Mouse (Mus musculus): ENCODE data around the gene Sulf2. TPM values are rescaled to one million over a fixed set of nuclear protein-coding genes. Genes with fewer than 3 reads are reported as not detected.
A peak's percentile ranks its signal among the peaks of the same experiment; 100 is the strongest.

The Sulf2 gene
- polyA plus RNA-seq, 1 experiment = 11.3 TPM

DNA sequence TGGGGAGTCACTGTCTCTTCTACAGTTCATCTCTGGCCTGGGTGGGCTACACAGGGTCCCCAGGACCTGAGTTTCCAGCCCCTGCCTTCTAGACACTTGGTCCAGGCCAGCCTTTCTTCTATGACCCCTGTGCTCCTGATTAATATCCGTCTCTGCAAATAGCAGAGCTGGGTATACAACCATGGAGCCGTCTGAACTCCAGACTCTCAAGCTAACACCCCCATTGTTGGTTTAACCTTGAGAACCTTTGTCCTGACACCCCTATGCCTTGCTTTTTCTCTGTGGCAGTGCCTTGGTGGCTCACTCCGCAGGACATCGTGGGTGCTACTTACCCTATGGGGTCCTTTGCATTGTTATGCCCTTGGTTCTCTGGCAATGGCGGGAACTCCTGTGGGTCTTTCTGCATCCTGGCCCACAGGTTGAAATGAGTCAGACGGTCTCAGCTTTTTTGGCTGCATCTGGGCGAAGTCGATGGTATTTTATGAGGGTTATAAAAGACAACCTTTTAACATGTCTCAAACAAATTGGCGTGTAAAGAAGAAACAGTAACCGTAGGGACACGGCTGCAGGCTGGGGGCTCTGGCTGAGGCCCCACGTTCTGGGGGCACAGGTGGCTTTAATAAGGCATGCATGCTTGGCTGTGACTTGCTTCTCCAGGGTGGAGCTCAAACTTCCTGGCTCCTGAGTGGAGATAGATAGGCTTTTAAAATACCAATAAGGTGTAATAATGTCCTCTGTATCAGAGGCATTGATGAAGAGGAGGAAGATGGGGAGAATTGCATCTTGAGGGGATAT, 2.5 kb upstream of the Sulf2 start:
- TF ChIP-seq POLR2A (IDR thresholded peaks at IDR 0.05; ENCODE audit: borderline replicate concordance, control insufficient read depth, low read depth, low read length) (no peak), CTCF (IDR thresholded peaks at IDR 0.05; ENCODE audit: control insufficient read depth, insufficient read depth, low read length) (no peak)
- H3K4me3 ChIP-seq (replicated peaks; ENCODE audit: control insufficient read depth, low read depth, low read length) = no peak overlapping the region
- WGBS = 78% methylated on average over 12 of the region's 12 CpGs
- no peak overlapping the region for H3K27ac ChIP-seq (ENCODE audit: control insufficient read depth, insufficient read depth, low read depth, low read length, poor library complexity)
- H3K4me1 ChIP-seq (ENCODE audit: control insufficient read depth, insufficient read depth, low read length) = no peaks in the 10 kb centered on the region

DNA sequence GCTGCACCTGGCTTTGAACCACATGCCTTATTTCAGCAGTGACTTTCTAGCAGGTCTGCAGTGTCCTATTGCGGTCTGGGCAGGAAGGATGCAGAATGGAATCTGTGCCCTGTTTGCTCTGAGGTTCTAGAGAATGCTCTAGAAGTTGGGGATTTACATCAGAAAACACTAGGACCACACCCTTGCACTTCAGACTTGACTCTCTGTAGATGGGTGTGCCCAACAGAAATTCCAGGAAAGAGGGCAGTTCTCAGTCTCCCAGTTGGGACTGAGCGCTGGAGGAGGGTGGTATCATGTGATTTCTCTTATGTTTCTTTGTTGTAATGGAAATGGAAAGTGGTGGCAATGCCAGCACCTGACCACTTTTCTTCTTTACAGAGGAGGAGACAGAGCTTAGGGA, 1.7 kb upstream of the Sulf2 start:
- WGBS = 82% methylated on average over 2 of the region's 2 CpGs
- TF ChIP-seq POLR2A (IDR thresholded peaks at IDR 0.05; ENCODE audit: borderline replicate concordance, control insufficient read depth, low read depth, low read length) (no peak), CTCF (IDR thresholded peaks at IDR 0.05; ENCODE audit: control insufficient read depth, insufficient read depth, low read length) (no peak)
- Histone ChIP-seq H3K4me3 (replicated peaks; ENCODE audit: control insufficient read depth, low read depth, low read length) (no peak overlapping the region), H3K27ac (ENCODE audit: control insufficient read depth, insufficient read depth, low read depth, low read length, poor library complexity) (no peak overlapping the region), H3K4me1 (ENCODE audit: control insufficient read depth, insufficient read depth, low read length) (no peaks in the 10 kb centered on the region)

DNA sequence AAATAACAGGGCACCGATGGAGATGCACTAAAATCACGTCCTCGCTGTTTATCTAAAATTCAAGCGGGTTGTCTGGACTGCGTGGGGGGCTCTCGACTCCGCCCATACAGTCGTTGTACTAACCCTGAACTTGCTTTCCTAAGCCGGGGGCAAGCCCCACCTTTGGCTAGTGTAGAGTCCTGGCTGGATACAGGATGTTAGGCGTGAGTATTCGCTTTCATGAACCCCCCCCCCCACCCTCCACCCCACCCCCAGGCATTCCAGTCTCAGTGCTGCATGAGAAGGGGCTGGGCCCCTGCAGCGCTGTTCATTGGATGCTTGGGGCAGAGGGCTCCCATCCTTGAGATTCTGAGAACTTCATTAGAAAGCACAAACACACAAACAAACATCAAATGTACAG, 659 bp upstream of the Sulf2 start:
- Histone ChIP-seq H3K4me1 (ENCODE audit: control insufficient read depth, insufficient read depth, low read length) (no peaks in the 10 kb centered on the region), H3K27ac (ENCODE audit: control insufficient read depth, insufficient read depth, low read depth, low read length, poor library complexity) (no peak overlapping the region), H3K4me3 (replicated peaks; ENCODE audit: control insufficient read depth, low read depth, low read length) (no peak overlapping the region)
- WGBS = 43% methylated on average over 12 of the region's 12 CpGs
- TF ChIP-seq CTCF (IDR thresholded peaks at IDR 0.05; ENCODE audit: control insufficient read depth, insufficient read depth, low read length) (no peak), POLR2A (IDR thresholded peaks at IDR 0.05; ENCODE audit: borderline replicate concordance, control insufficient read depth, low read depth, low read length) (no peak)

DNA sequence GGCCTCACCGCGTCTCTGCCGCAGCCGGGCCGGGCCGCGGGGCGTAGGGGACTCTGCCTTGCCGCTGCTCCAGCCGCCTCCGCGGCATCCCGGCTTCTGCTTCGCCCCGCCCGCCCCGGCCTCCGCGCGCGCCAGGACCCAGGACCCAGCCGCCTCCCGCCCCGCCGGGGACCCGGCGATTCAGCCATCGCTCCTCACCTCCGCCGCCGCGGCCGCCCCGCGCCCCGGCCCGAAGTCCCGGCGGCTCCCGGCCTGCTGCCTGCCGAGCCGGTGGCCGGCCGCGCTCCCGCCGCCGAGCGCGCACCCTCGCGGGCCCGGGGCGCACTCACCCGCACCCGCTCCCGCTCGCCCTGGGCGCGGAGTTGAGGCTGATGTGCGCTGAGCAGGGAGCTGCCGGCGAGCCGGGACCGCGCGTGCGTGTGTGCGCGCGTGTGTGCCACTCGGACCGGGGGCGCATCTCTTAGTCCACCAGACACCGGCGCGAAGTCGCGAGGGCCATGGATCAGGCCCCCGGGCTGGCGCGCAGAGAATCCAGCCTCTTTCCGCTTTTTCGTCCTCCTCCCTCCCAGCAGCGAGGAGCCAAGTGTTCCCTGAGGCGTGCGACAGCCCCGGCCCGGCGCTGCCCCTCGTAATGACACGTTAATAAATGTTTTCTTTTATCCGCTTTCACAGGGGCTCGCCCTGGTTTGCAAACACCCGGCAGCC, 562 bp downstream of the Sulf2 start:
- WGBS = 2% methylated on average over 93 of the region's 95 CpGs
- peak overlapping the region; percentile 43 for H3K4me3 ChIP-seq (replicated peaks; ENCODE audit: control insufficient read depth, low read depth, low read length)
- no peaks in the 10 kb centered on the region for H3K4me1 ChIP-seq (ENCODE audit: control insufficient read depth, insufficient read depth, low read length)
- H3K27ac ChIP-seq (ENCODE audit: control insufficient read depth, insufficient read depth, low read depth, low read length, poor library complexity) = peak overlapping the region; percentile 38; the same call in 1 of the 2 replicates
- TF ChIP-seq CTCF (IDR thresholded peaks at IDR 0.05; ENCODE audit: control insufficient read depth, insufficient read depth, low read length) = no peak
- no peak for TF ChIP-seq POLR2A (IDR thresholded peaks at IDR 0.05; ENCODE audit: borderline replicate concordance, control insufficient read depth, low read depth, low read length)

DNA sequence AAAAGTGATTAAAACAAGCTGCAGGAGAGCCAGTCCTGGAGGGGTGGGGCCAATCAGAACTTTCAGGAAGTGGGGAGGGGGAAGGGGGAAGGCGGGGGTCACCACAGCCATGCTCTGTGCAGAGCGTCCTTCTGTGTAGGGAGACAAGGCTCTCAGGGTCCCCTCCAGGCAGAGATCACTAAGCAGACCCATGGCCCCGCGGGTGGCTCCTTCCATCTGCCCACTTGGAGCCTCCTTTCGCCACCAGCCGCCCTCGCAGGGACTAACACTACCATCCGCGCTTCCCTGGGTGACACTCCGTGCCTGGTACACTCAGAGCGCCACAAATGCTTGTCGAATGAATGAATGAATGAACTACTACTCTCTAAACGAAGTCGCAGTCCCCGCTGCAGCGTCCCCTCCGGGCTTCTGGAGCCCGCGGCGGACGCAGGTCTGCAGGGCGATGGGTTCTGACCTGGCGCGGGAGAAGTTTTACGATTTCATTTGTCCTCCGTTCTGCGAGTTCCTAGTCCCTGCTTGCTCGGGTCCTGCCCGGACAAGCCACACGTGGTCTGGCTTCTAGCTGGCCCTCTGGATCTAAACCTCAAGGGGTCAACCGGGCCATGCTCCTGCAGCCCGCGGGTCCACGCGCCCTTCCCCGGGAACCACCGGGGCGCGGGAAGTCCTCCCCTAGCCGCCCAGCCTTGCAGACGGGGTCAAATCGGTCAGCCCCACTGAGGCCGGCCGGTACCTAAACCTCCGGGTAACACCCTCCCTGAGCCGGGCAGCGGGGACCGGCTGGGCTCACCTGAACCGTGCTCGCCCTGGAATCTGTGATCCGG, 1.4 kb downstream of the Sulf2 start:
- H3K4me3 ChIP-seq (replicated peaks; ENCODE audit: control insufficient read depth, low read depth, low read length) = peak overlapping the region; percentile 52
- H3K27ac ChIP-seq (ENCODE audit: control insufficient read depth, insufficient read depth, low read depth, low read length, poor library complexity) = no peak overlapping the region; the same call in 1 of the 2 replicates
- TF ChIP-seq CTCF (IDR thresholded peaks at IDR 0.05; ENCODE audit: control insufficient read depth, insufficient read depth, low read length) = no peak
- no peak for TF ChIP-seq POLR2A (IDR thresholded peaks at IDR 0.05; ENCODE audit: borderline replicate concordance, control insufficient read depth, low read depth, low read length)
- WGBS = under 1% methylated on average over 51 of the region's 51 CpGs
- H3K4me1 ChIP-seq (ENCODE audit: control insufficient read depth, insufficient read depth, low read length) = no peaks in the 10 kb centered on the region

DNA sequence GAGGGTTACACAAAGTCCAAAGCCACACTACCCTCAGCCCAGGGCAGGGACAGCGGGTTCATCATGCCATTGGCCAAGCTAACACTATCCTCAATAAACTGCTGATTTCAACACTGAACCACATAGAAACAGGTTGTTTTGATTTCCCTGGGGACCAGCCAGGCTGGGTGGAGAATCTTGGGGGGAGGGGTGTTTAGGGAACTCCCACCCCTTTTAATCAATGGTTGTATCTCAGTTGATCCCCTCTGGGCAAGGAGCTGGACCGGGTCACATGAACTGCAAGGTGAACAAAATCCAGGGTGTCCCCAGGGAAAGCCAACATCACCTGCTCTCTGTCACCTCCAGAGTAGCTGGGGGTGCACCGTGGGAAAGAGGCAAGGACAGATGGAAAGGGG, 2.1 kb downstream of the Sulf2 start:
- no peaks in the 10 kb centered on the region for H3K4me1 ChIP-seq (ENCODE audit: control insufficient read depth, insufficient read depth, low read length)
- H3K4me3 ChIP-seq (replicated peaks; ENCODE audit: control insufficient read depth, low read depth, low read length) = no peak overlapping the region
- H3K27ac ChIP-seq (ENCODE audit: control insufficient read depth, insufficient read depth, low read depth, low read length, poor library complexity) = no peak overlapping the region
- no peak for TF ChIP-seq CTCF (IDR thresholded peaks at IDR 0.05; ENCODE audit: control insufficient read depth, insufficient read depth, low read length)
- no peak for TF ChIP-seq POLR2A (IDR thresholded peaks at IDR 0.05; ENCODE audit: borderline replicate concordance, control insufficient read depth, low read depth, low read length)
- WGBS = 28% methylated on average over 3 of the region's 3 CpGs

DNA sequence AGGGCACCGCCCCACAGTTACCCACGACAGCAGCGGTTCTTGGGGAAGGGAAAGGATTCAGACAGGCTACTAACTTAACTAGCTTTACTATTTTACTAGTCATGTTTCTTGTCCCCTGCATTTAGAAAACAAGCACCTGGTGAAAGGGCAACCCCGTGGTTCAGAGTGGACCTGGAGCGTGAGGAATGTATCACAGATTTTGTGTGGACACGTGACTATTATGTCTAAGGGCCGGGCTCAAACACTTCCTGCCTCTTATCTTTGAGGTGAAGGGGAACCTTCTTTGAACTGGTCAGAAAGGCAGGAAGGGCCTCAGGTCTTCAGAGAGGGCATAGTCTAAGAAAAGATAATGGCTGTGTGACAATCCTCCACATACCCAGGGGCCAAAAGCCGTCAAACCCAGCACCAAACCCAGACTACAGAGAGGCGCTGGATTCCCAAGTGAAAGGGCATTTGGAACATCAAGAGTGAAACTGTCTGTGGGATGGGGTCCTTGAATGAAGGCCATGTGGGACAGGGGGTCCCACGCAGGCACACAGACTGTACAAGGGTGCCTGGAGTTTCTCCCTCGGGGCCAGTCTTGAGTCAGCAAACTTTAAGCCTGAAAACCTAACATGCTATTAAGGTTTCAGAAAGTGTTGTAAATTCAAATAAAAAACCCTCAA, 2.6 kb downstream of the Sulf2 start:
- 41% methylated on average over 11 of the region's 11 CpGs for WGBS
- Histone ChIP-seq H3K27ac (ENCODE audit: control insufficient read depth, insufficient read depth, low read depth, low read length, poor library complexity) (no peak overlapping the region), H3K4me3 (replicated peaks; ENCODE audit: control insufficient read depth, low read depth, low read length) (no peak overlapping the region), H3K4me1 (ENCODE audit: control insufficient read depth, insufficient read depth, low read length) (no peaks in the 10 kb centered on the region)
- TF ChIP-seq CTCF (IDR thresholded peaks at IDR 0.05; ENCODE audit: control insufficient read depth, insufficient read depth, low read length) (no peak), POLR2A (IDR thresholded peaks at IDR 0.05; ENCODE audit: borderline replicate concordance, control insufficient read depth, low read depth, low read length) (no peak)
